Mouse (Mus musculus) intestine, embryonic 14.5 days (tissue): ENCODE measurements around the gene Rbmx2. TPM values are rescaled to one million over a fixed set of nuclear protein-coding genes. Genes with fewer than 3 reads are reported as not detected.

ENCODE experiments used
- ATAC-seq: fragments of 200-750 bp; cut with Nextera tagmentation; replicated peaks from 2 replicates; pipeline ENCODE4 v1.8.0; 2017; ENCODE audit warnings: low read depth, moderate number of reproducible peaks, moderate TSS enrichment, moderate library complexity; ENCODE audit not compliant: low FRiP score, low TSS enrichment
- DNase-seq: peaks from one replicate; pipeline ENCODE4 v3.0.0-alpha.2; 2018; ENCODE audit warnings: low spot score
- H3K27ac ChIP-seq: fragments of 300-500 bp; sonication (generic); 2 replicates; pipeline ENCODE4 v1.5.1; 2014; ENCODE audit warnings: low read depth, mild to moderate bottlenecking, control low read depth
- H3K27me3 ChIP-seq: fragments of 300-500 bp; sonication (generic); replicated peaks from 2 replicates; pipeline ENCODE4 v1.6.1; 2014; ENCODE audit warnings: low read length, control low read depth; ENCODE audit not compliant: control insufficient read depth, insufficient read depth
- H3K36me3 ChIP-seq: fragments of 300-500 bp; sonication (generic); 2 replicates; pipeline ENCODE4 v1.6.1; 2014; ENCODE audit warnings: low read length, control low read depth; ENCODE audit not compliant: control insufficient read depth, insufficient read depth
- H3K4me1 ChIP-seq: fragments of 300-500 bp; sonication (generic); replicated peaks from 2 replicates; pipeline ENCODE4 v1.6.1; 2014; ENCODE audit warnings: low read length, control low read depth, mixed read lengths; ENCODE audit not compliant: control insufficient read depth, insufficient read depth
- H3K4me2 ChIP-seq: fragments of 300-500 bp; sonication (generic); 2 replicates; pipeline ENCODE4 v1.6.1; 2014; ENCODE audit warnings: low read length
- H3K4me3 ChIP-seq: fragments of 300-500 bp; sonication (generic); 2 replicates; pipeline ENCODE4 v1.5.1; 2014; ENCODE audit warnings: low read depth, low read length, control low read depth, mixed read lengths
- H3K9ac ChIP-seq: fragments of 300-500 bp; sonication (generic); 2 replicates; pipeline ENCODE4 v1.6.1; 2014; ENCODE audit warnings: mild to moderate bottlenecking, low read length
- H3K9me3 ChIP-seq: fragments of 300-500 bp; sonication (generic); 2 replicates; pipeline ENCODE4 v1.6.1; 2016; ENCODE audit warnings: low read length, control low read depth; ENCODE audit not compliant: control insufficient read depth
- WGBS: fragments of 180-500 bp; shearing (Covaris S2); extraction: QIAGEN DNeasy Blood & Tissue Kit; methylation state at CpG from one replicate; pipeline ENCODE4 v1.1.7; 2014; 5-methylcytosine and 5-hydroxymethylcytosine counted together
- polyA plus RNA-seq: library from polyadenylated mRNA; unstranded; fragments of >200 nt; fragmentation: Nextera tagmentation; extraction: Ambion mirVana; gene quantifications from 2 replicates; pipeline ENCODE4 v1.2.1, GENCODE M21; 2014

Rbmx2 gene
- polyA plus RNA-seq, 1 experiment from 2014 or later = 22.6 TPM

- H3K27me3 ChIP-seq = no peaks in the 10 kb centered on the region
- DNase-seq = no peak
- no peak overlapping the region for H3K4me3 ChIP-seq
- no peak overlapping the region for H3K9ac ChIP-seq
- WGBS = 90% methylated on average over 8 of the region's 8 CpGs
- no peaks in the 10 kb centered on the region for H3K4me1 ChIP-seq
- no peak overlapping the region for H3K4me2 ChIP-seq
- H3K27ac ChIP-seq = no peak overlapping the region
- no peak for ATAC-seq
- peaks cover 10% of the 10 kb centered on the region; the same call in 1 of the 2 replicates for H3K36me3 ChIP-seq
- no peaks in the 10 kb centered on the region for H3K9me3 ChIP-seq
Observed at GRCm38 (mm10) chrX:48712846-48713245, 18.0 kb downstream of the Rbmx2 start.

GRCm38 (mm10) chrX:48754710-48755283 is 60.0 kb downstream of the Rbmx2 start:
- Histone ChIP-seq H3K9me3 (no peaks in the 10 kb centered on the region), H3K4me3 (no peak overlapping the region), H3K27ac (no peak overlapping the region), H3K4me1 (no peaks in the 10 kb centered on the region), H3K9ac (no peak overlapping the region), H3K36me3 (no peaks in the 10 kb centered on the region), H3K4me2 (no peak overlapping the region), H3K27me3 (no peaks in the 10 kb centered on the region)
- WGBS = 92% methylated on average over 2 of the region's 2 CpGs
- ATAC-seq (no peak), DNase-seq (no peak)

Other genes starting within 250 kb of the Rbmx2 start
- gene Elf4, start 231.9 kb upstream of the Rbmx2 start, polyA plus RNA-seq = 17.7 and 19.8 TPM in 2 replicates
- 70.9 and 76.1 TPM in 2 replicates for gene Aifm1, start 181.4 kb upstream of the Rbmx2 start, polyA plus RNA-seq
- 7.4 and 9.5 TPM in 2 replicates for gene Rab33a, start 175.7 kb upstream of the Rbmx2 start, polyA plus RNA-seq
- gene Zfp280c, start 100.5 kb upstream of the Rbmx2 start, polyA plus RNA-seq = 11.4 and 13.0 TPM in 2 replicates
- gene Slc25a14, start 71.6 kb upstream of the Rbmx2 start, polyA plus RNA-seq = 12.8 and 13.7 TPM in 2 replicates
- 0.08 TPM in 1 of 2 replicates, not detected in the other for gene Gpr119, start 20.5 kb upstream of the Rbmx2 start, polyA plus RNA-seq
- gene Gm595, start 182.7 kb downstream of the Rbmx2 start, polyA plus RNA-seq = not detected in 2 replicates